12 mouse cellular contexts compared by ENCODE assay signal in genomic region chr19:57471033-57471432, GRCm38 (mm10). TPM values are rescaled to one million over a fixed set of nuclear protein-coding genes. Genes with fewer than 3 reads are reported as not detected.
DNase-seq lines count a peak whose midpoint lies in the region; ATAC-seq and TF ChIP-seq lines count a peak whose summit lies in the region.
"Had no signal": no experiment of that assay in that cellular context is flagged by ENCODE, and none has a peak within 500 bp of the region (broad histone marks: within the 10 kb centered on the region; RNA-seq: fewer than 3 reads in every experiment).

No protein-coding gene starts in this region.

- no peaks in the 10 kb centered on the region for H3K27me3 ChIP-seq in kidney, postnatal 0 days (ENCODE audit: insufficient read depth, low read length)
- H3K27me3 ChIP-seq in midbrain, embryonic 16.5 days (ENCODE audit: control insufficient read depth, insufficient read depth, low read depth, low read length), result no peaks in the 10 kb centered on the region
- no peaks in the 10 kb centered on the region for H3K27me3 ChIP-seq in midbrain, embryonic 15.5 days (replicated peaks)
- H3K27me3 ChIP-seq: forebrain, embryonic 15.5 days; heart, embryonic 12.5 days had no signal

- H3K27ac ChIP-seq in kidney, postnatal 0 days, result no peak overlapping the region
- H3K27ac ChIP-seq in midbrain, embryonic 16.5 days (ENCODE audit: low read length), result 0 out of 2 replicates have a peak overlapping the region, but pooled peaks have one; percentile 14
- H3K27ac ChIP-seq in midbrain, embryonic 15.5 days, result no peak overlapping the region; the same call in 1 of the 2 replicates
- H3K27ac ChIP-seq: forebrain, embryonic 15.5 days had no signal

- no peak overlapping the region for H3K4me2 ChIP-seq in kidney, postnatal 0 days (ENCODE audit: low read length)
- no peak overlapping the region for H3K4me2 ChIP-seq in midbrain, embryonic 16.5 days (ENCODE audit: low read length)
- no peak overlapping the region for H3K4me2 ChIP-seq in midbrain, embryonic 15.5 days
- H3K4me2 ChIP-seq: forebrain, embryonic 15.5 days; heart, embryonic 12.5 days had no signal

- 51% methylated on average over 12 of the region's 12 CpGs for WGBS in kidney, postnatal 0 days
- 63% methylated on average over 12 of the region's 12 CpGs for WGBS in midbrain, embryonic 16.5 days
- WGBS in midbrain, embryonic 15.5 days, result 64% methylated on average over 12 of the region's 12 CpGs

- no peak overlapping the region for H3K4me3 ChIP-seq in kidney, postnatal 0 days (replicated peaks; ENCODE audit: low read depth, low read length)
- no peak overlapping the region for H3K4me3 ChIP-seq in midbrain, embryonic 16.5 days (ENCODE audit: low read depth, low read length)
- no peak overlapping the region for H3K4me3 ChIP-seq in midbrain, embryonic 15.5 days
- H3K4me3 ChIP-seq: forebrain, embryonic 15.5 days; heart, embryonic 12.5 days had no signal

- no peak overlapping the region for H3K9ac ChIP-seq in kidney, postnatal 0 days (ENCODE audit: low read depth, low read length)
- no peak overlapping the region for H3K9ac ChIP-seq in midbrain, embryonic 16.5 days (ENCODE audit: low read depth, low read length)
- no peak overlapping the region for H3K9ac ChIP-seq in midbrain, embryonic 15.5 days
- H3K9ac ChIP-seq: forebrain, embryonic 15.5 days; heart, embryonic 12.5 days had no signal

- peak; percentile 50 for DNase-seq in kidney, postnatal 0 days (ENCODE audit: low spot score)
- no peak for DNase-seq in kidney, adult 8-10 months
- DNase-seq in left cerebral cortex, adult 9 months (ENCODE audit: low spot score in 2 of 2), result peak; percentile 38 to 71
- DNase-seq in right cerebral cortex, postnatal 25 days, result peak; percentile 42
- DNase-seq in lung, postnatal 4 days, result no peak
- DNase-seq: adrenal gland, postnatal 10 days; cerebellum, adult 9-11 months had no signal

- H3K4me1 ChIP-seq in kidney, postnatal 0 days (replicated peaks; ENCODE audit: insufficient read depth, low read length), result no peaks in the 10 kb centered on the region
- H3K4me1 ChIP-seq in midbrain, embryonic 16.5 days (ENCODE audit: control insufficient read depth, insufficient read depth, low read length), result peaks cover 25% of the 10 kb centered on the region
- H3K4me1 ChIP-seq in midbrain, embryonic 15.5 days, result peaks cover 23% of the 10 kb centered on the region

- no peak for ATAC-seq in kidney, postnatal 0 days (replicated peaks; ENCODE audit: low FRiP score, low read depth)
- no peak for ATAC-seq in midbrain, embryonic 16.5 days
- ATAC-seq in midbrain, embryonic 15.5 days (replicated peaks), result no peak
- ATAC-seq: forebrain, embryonic 15.5 days; inflammation-experienced regulatory T-cells, adult 6 months had no signal

- no peak for TF ChIP-seq CTCF in kidney, postnatal 0 days (IDR thresholded peaks at IDR 0.05; ENCODE audit: low read depth)

- H3K9me3 ChIP-seq in kidney, postnatal 0 days (replicated peaks; ENCODE audit: low read length), result no peaks in the 10 kb centered on the region
- H3K9me3 ChIP-seq in midbrain, embryonic 16.5 days (replicated peaks; ENCODE audit: control insufficient read depth, low read length, poor library complexity, severe bottlenecking), result no peaks in the 10 kb centered on the region
- no peaks in the 10 kb centered on the region for H3K9me3 ChIP-seq in midbrain, embryonic 15.5 days
- H3K9me3 ChIP-seq: forebrain, embryonic 15.5 days had no signal

- 0 out of 2 replicates have a peak, but pooled peaks cover 3% of the 10 kb centered on the region for H3K36me3 ChIP-seq in kidney, postnatal 0 days (ENCODE audit: insufficient read depth, low read length)
- 0 out of 2 replicates have a peak, but pooled peaks cover 3% of the 10 kb centered on the region for H3K36me3 ChIP-seq in midbrain, embryonic 16.5 days (ENCODE audit: control insufficient read depth, insufficient read depth, low read length)
- H3K36me3 ChIP-seq in midbrain, embryonic 15.5 days (replicated peaks), result no peaks in the 10 kb centered on the region
- H3K36me3 ChIP-seq: forebrain, embryonic 15.5 days had no signal

RNA-seq across cellular contexts. Expression of gene Trub1, which starts 18.3 kb away (rescaled TPM):
- polyA plus RNA-seq in kidney, postnatal 0 days (2015; fragmentation: Nextera tagmentation; extraction: Ambion mirVana), result 24.8 and 25.5 TPM in 2 replicates
- polyA plus RNA-seq in midbrain, embryonic 16.5 days (2015; fragmentation: Nextera tagmentation; extraction: Ambion mirVana), result 15.5 and 17.3 TPM in 2 replicates
- 15.9 and 16.7 TPM in 2 replicates for polyA plus RNA-seq in midbrain, embryonic 15.5 days (2015; fragmentation: Nextera tagmentation; extraction: Ambion mirVana)

Comparison
In these comparisons a context has a peak if more than half of its experiments do, and no peak if none do; other contexts are left out.
1. DNase-seq: peak in kidney, postnatal 0 days (single experiment), left cerebral cortex, adult 9 months (2 of 2) and right cerebral cortex, postnatal 25 days (single experiment); none in kidney, adult 8-10 months (0 of 2) and lung, postnatal 4 days (0 of 2).